Mouse (Mus musculus): ENCODE measurements around the gene Uox.

DNA sequence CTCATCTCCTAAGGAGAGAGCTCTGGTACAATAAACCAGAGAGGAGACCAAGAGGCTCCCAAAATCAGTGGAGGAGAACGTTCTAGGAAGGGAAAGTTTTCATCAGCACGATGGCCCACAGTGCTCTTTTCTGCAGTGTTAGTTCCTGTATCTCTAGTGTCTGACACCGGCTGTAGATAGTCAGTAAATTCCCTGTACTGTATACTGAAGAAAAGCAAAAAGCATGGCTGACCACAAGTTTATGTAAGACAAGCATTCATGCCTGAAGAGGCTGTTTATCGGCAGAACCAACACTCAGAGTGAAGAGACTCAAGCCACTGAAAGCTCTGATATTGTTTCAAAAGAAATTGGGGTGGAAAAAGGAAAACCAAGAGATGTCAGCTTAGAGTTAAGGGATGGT, 13.3 kb downstream of the Uox start:
- TF ChIP-seq CTCF (IDR thresholded peaks at IDR 0.05; ENCODE audit: control insufficient read depth, insufficient read depth, insufficient replicate concordance, low read depth, low read length) (no peak), POLR2A (IDR thresholded peaks at IDR 0.05; ENCODE audit: control insufficient read depth, low read depth, low read length) (no peak)
